Mouse (Mus musculus) cerebellum, adult (tissue): ENCODE measurements around the gene Fhit.

Experiments
- ATAC-seq: cut with Nextera tagmentation; 2 replicates; pipeline ENCODE4 v1.9.2; 2017; ENCODE audit warnings: mild to moderate bottlenecking, moderate library complexity, mixed read lengths; ENCODE audit not compliant: insufficient number of reproducible peaks, low FRiP score, low TSS enrichment

Fhit gene

DNA sequence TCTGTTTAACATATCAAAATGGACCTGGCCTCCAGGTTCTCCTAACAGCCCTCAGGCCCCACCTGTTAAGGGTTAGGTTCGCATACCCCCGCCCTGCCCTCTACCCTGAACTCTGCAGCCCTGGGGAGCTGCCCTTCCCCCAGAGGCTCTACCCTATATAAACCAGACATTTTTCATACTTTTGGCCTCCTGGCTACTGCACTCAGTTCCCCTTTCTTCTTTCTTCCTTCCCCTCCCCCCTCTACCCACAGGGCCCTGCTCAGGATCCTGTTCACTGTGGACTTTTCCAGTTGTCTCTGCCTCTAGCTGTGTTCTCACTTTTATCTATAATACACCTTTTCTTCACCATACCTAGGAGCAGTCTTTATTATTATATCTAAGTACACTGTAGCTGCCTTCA is 627.0 kb downstream of the Fhit start:
- no peak for ATAC-seq

GRCm38 (mm10) chr14:10531748-10532500 is 629.9 kb downstream of the Fhit start:
- ATAC-seq, result no peak

DNA sequence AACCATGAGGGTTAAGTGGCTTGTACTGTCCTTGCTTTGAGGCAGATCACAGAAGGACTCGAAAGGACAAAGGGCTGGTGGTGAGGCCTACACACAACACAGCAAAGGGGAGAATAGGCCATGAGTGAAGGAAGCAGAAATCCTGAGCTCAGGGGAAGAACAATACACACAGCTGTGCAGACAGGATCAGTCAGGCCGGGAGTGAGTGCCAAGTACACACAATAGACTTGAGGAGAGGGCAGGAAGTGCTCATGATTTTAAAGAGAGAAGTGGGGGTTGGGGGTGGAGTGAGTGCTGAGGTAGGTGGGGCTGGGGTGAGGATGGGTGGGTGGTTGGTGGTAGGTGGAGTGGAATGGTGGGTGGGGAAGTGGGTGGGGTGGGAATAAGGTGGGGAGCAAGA is 635.0 kb downstream of the Fhit start:
- no peak for ATAC-seq

DNA sequence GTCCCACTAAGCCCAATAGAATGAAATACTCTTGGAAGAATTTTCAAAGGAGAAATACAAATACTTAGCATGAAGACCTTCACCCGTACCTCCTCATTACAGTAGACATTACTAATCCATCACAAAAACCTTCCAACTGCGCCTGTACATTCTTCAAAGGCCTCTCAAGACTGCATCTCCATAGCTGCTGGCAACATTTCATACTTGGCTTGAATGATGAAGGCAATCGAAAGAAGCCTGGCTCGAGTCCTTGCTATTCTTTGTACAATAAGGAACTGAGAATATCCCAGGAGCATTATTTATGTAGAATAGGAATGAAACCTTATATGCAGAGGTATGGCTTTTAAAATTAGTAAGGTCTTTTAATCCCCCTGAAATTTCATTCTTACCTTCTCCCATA is 636.0 kb downstream of the Fhit start:
- no peak for ATAC-seq

- no peak for ATAC-seq
These were observed 647.8 kb downstream of the Fhit start for GRCm38 (mm10) chr14:10514026-10514425.

- ATAC-seq, result no peak
These were observed 652.6 kb downstream of the Fhit start for GRCm38 (mm10) chr14:10509252-10509651.

GRCm38 (mm10) chr14:10507560-10507959 is 654.3 kb downstream of the Fhit start:
- no peak for ATAC-seq

DNA sequence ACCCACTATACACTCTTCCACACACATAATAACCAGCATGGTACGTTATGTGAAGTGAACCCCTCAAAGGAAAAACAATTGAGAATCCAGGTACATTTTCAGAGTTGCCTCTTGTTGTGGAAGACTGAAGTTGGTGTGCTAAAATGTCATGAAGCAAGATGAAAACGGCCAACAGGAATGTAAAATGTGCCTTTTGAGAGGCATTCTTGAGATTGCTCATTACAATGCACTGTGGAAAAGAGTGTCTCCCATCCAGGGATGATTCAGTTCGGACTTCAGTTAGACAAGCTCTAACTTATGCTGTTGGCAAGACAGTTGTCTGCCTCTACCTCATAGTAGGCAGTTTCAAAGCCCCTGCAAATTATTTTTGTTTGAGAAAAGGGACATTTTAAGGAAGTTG is 676.0 kb downstream of the Fhit start:
- no peak for ATAC-seq

- ATAC-seq, result no peak
These were observed 678.8 kb downstream of the Fhit start for GRCm38 (mm10) chr14:10482851-10483613.

DNA sequence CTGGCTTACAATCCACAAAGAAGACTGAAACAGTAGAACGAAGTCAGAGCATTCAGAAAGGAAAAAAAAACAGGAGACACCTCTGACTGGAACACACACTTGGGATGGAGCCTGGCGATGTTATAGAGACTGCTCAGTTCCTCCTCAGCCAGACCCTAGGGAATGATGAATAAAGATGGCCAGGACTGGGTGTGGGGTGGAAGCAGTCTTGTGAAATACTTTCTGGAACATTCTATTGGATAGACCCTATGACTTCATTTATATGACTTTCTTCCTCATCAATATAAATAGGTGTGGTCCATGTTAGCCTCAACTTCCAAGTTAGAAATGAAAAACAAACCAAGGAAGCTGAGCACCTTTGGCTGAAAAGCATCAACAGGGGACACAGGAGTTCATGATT is 680.5 kb downstream of the Fhit start:
- no peak for ATAC-seq

DNA sequence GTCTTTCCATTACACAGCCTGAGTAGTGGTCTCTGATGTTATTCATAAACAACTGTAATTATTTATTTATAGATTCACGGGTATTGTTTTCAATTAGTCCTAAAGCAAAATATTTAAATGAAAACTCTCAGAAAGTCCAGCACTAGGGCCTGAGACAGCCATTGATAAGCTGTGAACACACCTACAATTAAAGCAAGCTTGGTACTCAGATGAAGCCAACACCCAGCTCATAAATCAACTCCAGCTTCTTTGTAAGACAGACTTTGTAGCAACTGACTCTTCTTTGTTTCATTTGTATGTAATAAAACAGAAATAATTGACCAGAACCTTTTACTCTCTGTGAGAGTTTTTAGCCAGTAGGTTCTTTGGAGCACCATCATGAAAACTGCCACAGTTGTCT is 681.2 kb downstream of the Fhit start:
- no peak for ATAC-seq

DNA sequence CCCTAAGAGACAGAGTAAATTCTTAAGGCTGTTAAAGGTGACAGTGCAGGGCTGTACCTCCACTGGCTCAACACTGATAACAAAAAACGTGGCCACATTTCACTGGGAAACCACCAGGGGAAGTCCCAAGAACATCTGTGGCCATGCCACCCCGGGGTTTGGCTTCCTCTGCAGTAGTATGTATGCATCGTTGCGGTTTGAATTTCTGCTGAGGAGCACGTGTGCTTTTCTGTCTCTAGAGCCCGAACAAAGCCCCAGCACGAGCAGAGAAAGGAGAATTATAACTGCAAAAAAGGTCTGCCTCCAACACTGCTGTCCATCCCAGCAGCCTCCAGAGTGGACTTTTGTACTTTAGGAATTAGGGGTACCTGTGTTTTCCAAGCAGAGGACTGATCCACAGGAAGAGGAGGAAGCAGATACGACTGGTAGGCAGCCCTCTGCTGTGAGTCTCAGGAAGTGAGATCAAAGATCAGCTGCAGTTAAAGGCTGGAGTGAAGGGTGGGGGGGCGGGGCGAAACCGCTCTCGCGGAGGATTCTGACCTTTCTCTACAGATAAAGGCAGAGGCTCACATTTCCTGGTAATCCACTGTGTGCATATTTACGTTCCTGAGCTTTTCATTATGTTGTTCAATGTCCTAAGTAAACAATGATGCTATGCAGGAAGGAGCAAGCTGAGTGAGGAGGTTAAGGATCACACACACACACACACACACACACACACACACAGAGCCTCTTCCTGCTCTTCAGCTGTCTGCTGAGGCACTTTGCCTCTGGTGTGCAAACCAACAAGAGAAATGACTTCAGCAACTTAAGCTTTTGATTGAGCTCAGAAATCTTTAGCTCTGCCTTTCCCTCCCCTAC is 708.6 kb downstream of the Fhit start:
- no peak for ATAC-seq

- ATAC-seq, result no peak
These were observed 709.6 kb downstream of the Fhit start for GRCm38 (mm10) chr14:10452234-10452633.

DNA sequence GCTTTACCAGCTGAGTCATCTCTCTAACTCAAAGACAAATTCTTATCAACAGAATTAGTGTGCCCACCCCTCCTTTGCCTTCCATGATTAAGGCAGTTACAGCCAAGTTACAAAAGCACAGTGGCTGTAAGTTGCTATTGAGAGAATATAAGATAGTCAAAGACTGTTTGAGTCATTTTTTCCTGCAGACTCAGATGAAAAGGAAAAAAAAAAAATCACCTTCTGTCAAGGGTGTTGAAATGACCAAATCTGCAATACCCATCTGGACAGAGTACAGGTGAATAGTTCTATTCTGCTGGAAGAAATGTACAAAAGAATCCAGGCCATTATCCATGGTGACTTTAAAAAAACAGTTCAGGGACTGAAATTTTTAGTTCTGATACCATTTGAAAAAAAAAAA is 716.5 kb downstream of the Fhit start:
- no peak for ATAC-seq

- no peak for ATAC-seq
These were observed 722.7 kb downstream of the Fhit start for GRCm38 (mm10) chr14:10439007-10439749.

- ATAC-seq, result no peak
These were observed 725.6 kb downstream of the Fhit start for GRCm38 (mm10) chr14:10436193-10436592.

DNA sequence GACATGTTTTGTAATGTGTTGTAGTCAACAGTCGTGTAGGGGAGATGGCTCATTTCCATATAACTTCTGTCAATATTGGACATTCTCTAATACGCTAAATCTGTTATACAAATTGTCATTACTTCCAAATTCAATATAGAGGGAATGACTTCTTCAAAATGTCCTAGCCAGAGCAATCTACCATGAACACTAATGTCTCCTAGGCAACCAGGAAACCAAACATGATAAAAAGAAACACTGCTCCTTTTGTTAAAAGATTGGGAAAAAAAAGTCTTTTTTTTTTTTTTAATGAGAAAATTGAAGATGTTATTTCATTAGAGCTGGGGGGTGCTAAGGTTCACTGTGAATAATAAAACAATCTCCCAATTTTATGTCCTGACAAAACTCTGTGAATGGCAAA is 729.3 kb downstream of the Fhit start:
- no peak for ATAC-seq

- ATAC-seq, result no peak
These were observed 731.3 kb downstream of the Fhit start for GRCm38 (mm10) chr14:10430396-10431000.

- no peak for ATAC-seq
These were observed 738.3 kb downstream of the Fhit start for GRCm38 (mm10) chr14:10423499-10423898.

- no peak for ATAC-seq
These were observed 739.6 kb downstream of the Fhit start for GRCm38 (mm10) chr14:10422261-10422660.
